Comparison of ENCODE assay signal across 17 mouse cellular contexts in genomic region chr2:90542656-90543055, GRCm38 (mm10). TPM values are rescaled to one million over a fixed set of nuclear protein-coding genes. Genes with fewer than 3 reads are reported as not detected.
A peak's percentile ranks its signal among the peaks of the same experiment; 100 is the strongest.
DNase-seq lines count a peak whose midpoint lies in the region; ATAC-seq and TF ChIP-seq lines count a peak whose summit lies in the region.
"Had no signal": no experiment of that assay in that cellular context is flagged by ENCODE, and none has a peak within 500 bp of the region (broad histone marks: within the 10 kb centered on the region; RNA-seq: fewer than 3 reads in every experiment).

No protein-coding gene starts in this region.

- TF ChIP-seq CTCF in lung, postnatal 0 days (IDR thresholded peaks at IDR 0.05) = no peak
- no peak for TF ChIP-seq CTCF in stomach, postnatal 0 days (IDR thresholded peaks at IDR 0.05; ENCODE audit: low read depth)
- no peak for TF ChIP-seq CTCF in midbrain, postnatal 0 days (IDR thresholded peaks at IDR 0.05)

- H3K4me3 ChIP-seq in lung, postnatal 0 days (ENCODE audit: low read depth, low read length) = no peak overlapping the region
- no peak overlapping the region for H3K4me3 ChIP-seq in stomach, postnatal 0 days (ENCODE audit: low read depth, low read length)
- no peak overlapping the region for H3K4me3 ChIP-seq in midbrain, postnatal 0 days (ENCODE audit: low read depth, low read length)
- H3K4me3 ChIP-seq: embryonic facial prominence, embryonic 12.5 days; neural tube, embryonic 15.5 days; stomach, embryonic 15.5 days had no signal

- H3K36me3 ChIP-seq in lung, postnatal 0 days (ENCODE audit: insufficient read depth, low read length) = no peaks in the 10 kb centered on the region
- H3K36me3 ChIP-seq in stomach, postnatal 0 days (ENCODE audit: control insufficient read depth, insufficient read depth, low read length) = no peaks in the 10 kb centered on the region
- no peaks in the 10 kb centered on the region for H3K36me3 ChIP-seq in midbrain, postnatal 0 days (ENCODE audit: insufficient read depth, low read length)
- H3K36me3 ChIP-seq: embryonic facial prominence, embryonic 12.5 days; neural tube, embryonic 15.5 days; stomach, embryonic 15.5 days had no signal

- no peak overlapping the region for H3K9ac ChIP-seq in lung, postnatal 0 days (replicated peaks; ENCODE audit: low read depth)
- no peak overlapping the region for H3K9ac ChIP-seq in stomach, postnatal 0 days (ENCODE audit: low read length)
- H3K9ac ChIP-seq in midbrain, postnatal 0 days (replicated peaks; ENCODE audit: low read length, poor library complexity, severe bottlenecking) = no peak overlapping the region
- H3K9ac ChIP-seq: embryonic facial prominence, embryonic 12.5 days; liver, embryonic 14.5 days; neural tube, embryonic 15.5 days; stomach, embryonic 15.5 days had no signal

- no peaks in the 10 kb centered on the region for H3K27me3 ChIP-seq in lung, postnatal 0 days (replicated peaks; ENCODE audit: insufficient read depth, low read length)
- no peaks in the 10 kb centered on the region for H3K27me3 ChIP-seq in stomach, postnatal 0 days (ENCODE audit: control insufficient read depth, insufficient read depth, low read length)
- H3K27me3 ChIP-seq in midbrain, postnatal 0 days (ENCODE audit: insufficient read depth, low read length) = no peaks in the 10 kb centered on the region
- H3K27me3 ChIP-seq: embryonic facial prominence, embryonic 12.5 days; neural tube, embryonic 15.5 days; stomach, embryonic 15.5 days had no signal

- TF ChIP-seq EP300 in lung, postnatal 0 days (IDR thresholded peaks at IDR 0.05) = no peak
- no peak for TF ChIP-seq EP300 in stomach, postnatal 0 days (optimal IDR thresholded peaks at IDR 0.05)

- H3K4me1 ChIP-seq in lung, postnatal 0 days (ENCODE audit: insufficient read depth, low read depth, low read length) = no peaks in the 10 kb centered on the region
- no peaks in the 10 kb centered on the region for H3K4me1 ChIP-seq in stomach, postnatal 0 days (replicated peaks; ENCODE audit: control insufficient read depth, insufficient read depth)
- 0 out of 2 replicates have a peak, but pooled peaks cover 2% of the 10 kb centered on the region for H3K4me1 ChIP-seq in midbrain, postnatal 0 days (ENCODE audit: insufficient read depth, low read length)
- H3K4me1 ChIP-seq: stomach, embryonic 15.5 days had no signal

- H3K4me2 ChIP-seq in lung, postnatal 0 days (replicated peaks; ENCODE audit: low read depth, low read length) = no peak overlapping the region
- no peak overlapping the region for H3K4me2 ChIP-seq in stomach, postnatal 0 days (replicated peaks; ENCODE audit: low read depth)
- no peak overlapping the region for H3K4me2 ChIP-seq in midbrain, postnatal 0 days (ENCODE audit: low read depth, low read length, poor library complexity, severe bottlenecking)
- H3K4me2 ChIP-seq: embryonic facial prominence, embryonic 12.5 days; midbrain, embryonic 11.5 days; neural tube, embryonic 15.5 days; stomach, embryonic 15.5 days had no signal

- H3K9me3 ChIP-seq in lung, postnatal 0 days (ENCODE audit: low read length) = no peaks in the 10 kb centered on the region
- no peaks in the 10 kb centered on the region for H3K9me3 ChIP-seq in stomach, postnatal 0 days (ENCODE audit: control insufficient read depth, low read length)
- H3K9me3 ChIP-seq in midbrain, postnatal 0 days (ENCODE audit: low read length) = no peaks in the 10 kb centered on the region
- H3K9me3 ChIP-seq: embryonic facial prominence, embryonic 12.5 days; neural tube, embryonic 15.5 days; stomach, embryonic 15.5 days had no signal

- ATAC-seq in lung, postnatal 0 days = peak; percentile 71
- peak; percentile 77 to 88 for ATAC-seq in hematopoietic stem cell, adult 5-6 weeks (replicated peaks in 1 of 2; ENCODE audit: insufficient read depth in 1 of 2, low FRiP score in 2 of 2, low TSS enrichment in 1 of 2, low read depth in 1 of 2, poor library complexity in 2 of 2, severe bottlenecking in 2 of 2)
- ATAC-seq in stomach, postnatal 0 days (ENCODE audit: low FRiP score, low TSS enrichment) = peak; percentile 68; the same call in 1 of the 2 replicates
- no peak for ATAC-seq in midbrain, postnatal 0 days (ENCODE audit: low FRiP score)
- ATAC-seq: forebrain, embryonic 14.5 days had no signal

- DNase-seq in lung, postnatal 0 days (ENCODE audit: low spot score) = peak; percentile 72
- DNase-seq in lung, postnatal 4 days = no peak
- DNase-seq in MN1 (ENCODE audit: low spot score) = peak; percentile 24
- DNase-seq in stomach, postnatal 0 days (ENCODE audit: low spot score) = no peak
- DNase-seq in cerebellum, postnatal 14 days = no peak
- no peak for DNase-seq in midbrain, postnatal 0 days (ENCODE audit: low spot score)
- DNase-seq: adrenal gland, postnatal 10 days; gastrocnemius, postnatal 36 days; heart, postnatal 14 days; right cerebral cortex, postnatal 25 days had no signal

- no peak overlapping the region for H3K27ac ChIP-seq in lung, postnatal 0 days (ENCODE audit: low read length)
- no peak overlapping the region for H3K27ac ChIP-seq in stomach, postnatal 0 days (replicated peaks)
- H3K27ac ChIP-seq in midbrain, postnatal 0 days (ENCODE audit: low read depth, low read length) = no peak overlapping the region
- H3K27ac ChIP-seq: embryonic facial prominence, embryonic 12.5 days; liver, embryonic 14.5 days; neural tube, embryonic 15.5 days; stomach, embryonic 15.5 days had no signal

- WGBS in lung, postnatal 0 days = 59% methylated on average over 2 of the region's 2 CpGs
- 66% methylated on average over 2 of the region's 2 CpGs for WGBS in stomach, postnatal 0 days
- 95% methylated on average over 2 of the region's 2 CpGs for WGBS in midbrain, postnatal 0 days

RNA-seq across cellular contexts. Expression of gene Ptprj, which starts 37.8 kb away (rescaled TPM):
- polyA plus RNA-seq in lung, postnatal 0 days (2015; fragmentation: Nextera tagmentation; extraction: Ambion mirVana) = 4.2 TPM in 2 replicates
- total RNA-seq in hematopoietic stem cell, adult 5-6 weeks (2017) = 31.8 and 42.3 TPM in 2 replicates
- 2.1 and 2.2 TPM in 2 replicates for polyA plus RNA-seq in stomach, postnatal 0 days (2015; fragmentation: Nextera tagmentation; extraction: Ambion mirVana)
- total RNA-seq in midbrain, postnatal 0 days (2014; rRNA removed) = 36.6 and 39.7 TPM in 2 replicates
- polyA plus RNA-seq in midbrain, postnatal 0 days (2015; fragmentation: Nextera tagmentation; extraction: Ambion mirVana) = 3.7 and 4.3 TPM in 2 replicates

Comparison
In these comparisons a context has a peak if more than half of its experiments do, and no peak if none do; other contexts are left out.
1. DNase-seq: peak in lung, postnatal 0 days (single experiment) and MN1 (single experiment); none in lung, postnatal 4 days (0 of 2), stomach, postnatal 0 days (single experiment), cerebellum, postnatal 14 days (0 of 2) and midbrain, postnatal 0 days (single experiment).